Mouse (Mus musculus) liver, embryonic 14.5 days (tissue): ENCODE measurements at regions not wholly inside any gene's neighbourhood (a gene's known extent, or its start where the extent isn't known, plus 50 kb on each side); places are given as distances from the start of the nearest gene placed in this dataset.

Experiments used
- ATAC-seq: fragments of 200-750 bp; cut with Nextera tagmentation; 2 replicates; pipeline ENCODE4 v1.8.0; 2017; ENCODE audit warnings: moderate number of reproducible peaks, mild to moderate bottlenecking, moderate library complexity; ENCODE audit not compliant: insufficient read depth
- DNase-seq, 3 experiments: peaks; one replicate each; pipeline ENCODE4 v3.0.0-alpha.2; 2012 to 2013; ENCODE audit warnings: low read depth in 3 of 3, low spot score in 3 of 3
- H3K27ac ChIP-seq: fragments of 300-500 bp; sonication (generic); 2 replicates; pipeline ENCODE4 v1.5.1; 2014; ENCODE audit warnings: moderate library complexity, mild to moderate bottlenecking, control low read depth, inconsistent platforms
- H3K27me3 ChIP-seq: fragments of 300-500 bp; sonication (generic); 2 replicates; pipeline ENCODE4 v1.6.1; 2014; ENCODE audit warnings: mild to moderate bottlenecking, low read length, moderate library complexity; ENCODE audit not compliant: control insufficient read depth, insufficient read depth
- H3K36me3 ChIP-seq: fragments of 300-500 bp; sonication (generic); replicated peaks from 2 replicates; pipeline ENCODE4 v1.6.1; 2014; ENCODE audit warnings: low read depth; ENCODE audit not compliant: control insufficient read depth, insufficient read depth
- H3K4me1 ChIP-seq, 2 experiments: fragments of 200-500 bp in 1 of 2; fragments of 300-500 bp in 1 of 2; sonication (generic) in 1 of 2; replicated peaks; 2 replicates each; pipeline ENCODE4 v1.6.1; 2012 to 2014; ENCODE audit warnings: antibody characterized with exemption in 1 of 2, inconsistent platforms in 1 of 2, low read length in 1 of 2; ENCODE audit not compliant: control insufficient read depth in 2 of 2, insufficient read depth in 2 of 2
- H3K4me2 ChIP-seq: fragments of 300-500 bp; sonication (generic); 2 replicates; pipeline ENCODE4 v1.6.1; 2014; ENCODE audit warnings: low read depth, mild to moderate bottlenecking, control low read depth, moderate library complexity
- H3K4me3 ChIP-seq, 2 experiments: fragments of 200-500 bp in 1 of 2; fragments of 300-500 bp in 1 of 2; sonication (generic) in 1 of 2; 2 replicates each; pipeline ENCODE4 v1.5.1; 2012 to 2014; ENCODE audit warnings: low read depth in 2 of 2, low read length in 2 of 2, mild to moderate bottlenecking in 2 of 2, control low read depth in 1 of 2, inconsistent platforms in 1 of 2, moderate library complexity in 1 of 2; ENCODE audit not compliant: insufficient read depth in 1 of 2
- H3K9ac ChIP-seq: fragments of 300-500 bp; sonication (generic); replicated peaks from 2 replicates; pipeline ENCODE4 v1.6.1; 2014; ENCODE audit warnings: mild to moderate bottlenecking, control low read depth, moderate library complexity
- H3K9me3 ChIP-seq: fragments of 300-500 bp; sonication (generic); 2 replicates; pipeline ENCODE4 v1.6.1; 2016; ENCODE audit warnings: low read length, mixed read lengths; ENCODE audit not compliant: control insufficient read depth
- CTCF ChIP-seq: IDR thresholded peaks from 2 replicates; pipeline ENCODE4 v1.5.1; 2016; ENCODE audit warnings: antibody characterized with exemption, low read depth, control low read depth
- EP300 ChIP-seq: IDR thresholded peaks from 2 replicates; pipeline ENCODE4 v1.6.1; 2016; ENCODE audit warnings: antibody characterized with exemption, low read depth
- WGBS: fragments of 180-500 bp; shearing (Covaris S2); extraction: QIAGEN DNeasy Blood & Tissue Kit; methylation state at CpG from one replicate; pipeline ENCODE4 v1.1.7; 2014; ENCODE audit not compliant: insufficient replicate concordance; 5-methylcytosine and 5-hydroxymethylcytosine counted together

DNA sequence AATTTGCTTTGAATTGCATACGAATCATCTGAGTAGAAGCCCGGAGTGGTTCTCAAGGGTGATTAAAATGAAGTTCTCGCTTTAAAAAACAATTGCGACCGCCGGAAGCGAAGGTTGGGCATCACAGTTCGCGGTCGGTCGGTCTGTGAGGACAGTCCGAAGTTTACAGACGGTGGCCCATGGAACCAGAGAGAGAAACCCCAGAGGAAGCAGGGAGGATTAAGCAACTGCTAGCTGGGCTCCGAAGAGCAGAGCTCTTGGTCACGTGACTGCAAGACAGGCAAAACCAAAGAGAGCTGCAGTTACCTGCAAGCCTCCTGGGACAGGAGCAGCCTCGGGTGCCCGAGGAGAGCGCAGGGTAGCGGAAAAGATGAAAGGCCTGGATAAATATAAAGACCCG lies 1599.3 kb upstream of the Gulo start:
- H3K9ac ChIP-seq = no peak overlapping the region
- H3K4me3 ChIP-seq = no peak overlapping the region
- H3K27me3 ChIP-seq = no peaks in the 10 kb centered on the region
- no peak for TF ChIP-seq EP300
- no peak for TF ChIP-seq CTCF
- no peak for ATAC-seq
- no peak overlapping the region for H3K27ac ChIP-seq
- H3K4me1 ChIP-seq = 0 out of 4 replicates have a peak, but pooled peaks cover 0 to 2% of the 10 kb centered on the region in 2 experiments
- H3K9me3 ChIP-seq = no peaks in the 10 kb centered on the region
- peak overlapping the region; percentile 9; the same call in 1 of the 2 replicates for H3K4me2 ChIP-seq
- DNase-seq = peak in 2 of 3 experiments; percentile 3 to 9
- 19% methylated on average over 20 of the region's 20 CpGs for WGBS
- no peaks in the 10 kb centered on the region for H3K36me3 ChIP-seq

DNA sequence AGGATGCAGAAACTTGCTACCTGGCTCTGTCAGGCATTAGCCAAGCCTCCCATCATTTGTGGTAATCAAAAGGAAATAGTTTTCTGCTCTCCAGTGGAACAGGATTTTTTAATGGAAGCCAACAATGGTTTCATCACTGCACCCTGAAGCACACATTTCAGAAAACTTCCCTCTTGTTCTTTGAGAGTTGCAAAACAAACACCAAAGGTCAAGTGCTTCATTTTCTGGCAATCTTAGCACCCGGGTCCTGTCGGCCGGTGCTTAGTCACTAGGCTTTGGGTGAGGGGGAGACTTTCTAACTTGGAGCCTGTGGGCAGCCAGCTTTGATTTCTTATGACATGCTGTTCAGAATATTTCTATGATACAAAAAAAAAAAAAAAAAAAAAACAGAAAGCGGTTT lies 1594.0 kb upstream of the Gulo start:
- Histone ChIP-seq H3K9me3 (no peaks in the 10 kb centered on the region), H3K4me3 (no peak overlapping the region), H3K36me3 (no peaks in the 10 kb centered on the region), H3K4me2 (no peak overlapping the region), H3K27ac (no peak overlapping the region), H3K9ac (no peak overlapping the region), H3K4me1 (0 out of 4 replicates have a peak, but pooled peaks cover 0 to 1% of the 10 kb centered on the region in 2 experiments), H3K27me3 (no peaks in the 10 kb centered on the region)
- DNase-seq (no peak), ATAC-seq (no peak)
- WGBS = 62% methylated on average over 4 of the region's 4 CpGs
- TF ChIP-seq CTCF (no peak), EP300 (no peak)

DNA sequence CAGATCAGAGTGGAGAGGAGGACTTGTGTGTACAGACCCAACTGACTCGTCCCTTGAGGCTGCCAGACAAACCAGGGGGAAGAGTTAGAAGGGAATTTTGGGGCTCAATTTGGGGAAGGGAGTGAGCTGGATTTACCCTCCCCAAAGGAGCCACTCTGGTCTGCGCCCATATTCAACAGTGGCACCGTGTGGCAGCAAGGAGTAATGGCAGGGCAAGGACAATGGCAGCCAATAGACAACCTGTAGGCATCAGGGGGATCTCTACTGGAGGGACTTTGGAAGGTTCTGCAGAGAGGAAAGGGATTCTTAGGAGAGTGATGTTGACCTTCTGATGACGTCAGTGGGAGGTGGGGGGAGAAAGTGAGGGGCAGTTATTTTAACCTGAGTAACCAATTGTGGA lies 1590.7 kb upstream of the Gulo start:
- no peaks in the 10 kb centered on the region for H3K27me3 ChIP-seq
- no peak for DNase-seq
- WGBS = 13% methylated on average over 4 of the region's 4 CpGs

DNA sequence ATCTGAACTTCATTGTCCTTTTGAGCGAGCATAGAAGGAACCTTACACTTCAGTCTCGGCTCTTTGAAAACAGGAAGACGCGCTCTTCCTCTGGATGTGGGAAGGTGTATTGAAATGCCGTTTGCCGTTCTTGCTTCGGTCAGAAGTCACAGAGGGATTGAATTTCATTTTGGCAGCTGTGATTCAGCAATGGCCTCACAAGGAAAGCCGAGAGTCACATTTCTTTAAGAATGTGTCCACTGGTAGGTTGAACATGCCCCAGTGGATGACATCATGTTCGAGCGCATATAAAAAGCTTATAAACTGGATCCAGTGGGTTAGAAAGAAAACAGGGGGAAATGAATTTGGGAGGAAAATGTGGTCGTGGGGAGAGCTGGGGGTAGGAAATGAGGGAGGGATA lies 1579.6 kb upstream of the Gulo start:
- ATAC-seq (no peak), DNase-seq (no peak)
- H3K36me3 ChIP-seq = no peaks in the 10 kb centered on the region
- H3K4me1 ChIP-seq = 0 out of 4 replicates have a peak, but pooled peaks cover 0 to 2% of the 10 kb centered on the region in 2 experiments
- H3K27ac ChIP-seq = no peak overlapping the region
- H3K9ac ChIP-seq = no peak overlapping the region
- H3K9me3 ChIP-seq = no peaks in the 10 kb centered on the region
- no peak overlapping the region for H3K4me3 ChIP-seq
- WGBS = 58% methylated on average over 11 of the region's 11 CpGs
- no peaks in the 10 kb centered on the region for H3K27me3 ChIP-seq
- TF ChIP-seq EP300 = no peak
- no peak for TF ChIP-seq CTCF
- H3K4me2 ChIP-seq = no peak overlapping the region

More for the DNA sequence above, 1590.7 kb upstream of the Gulo start:
- TF ChIP-seq EP300 (no peak), CTCF (peak; percentile 66)
- Histone ChIP-seq H3K4me2 (no peak overlapping the region), H3K27ac (no peak overlapping the region), H3K4me1 (no peaks in the 10 kb centered on the region), H3K4me3 (no peak overlapping the region), H3K9me3 (no peaks in the 10 kb centered on the region), H3K9ac (no peak overlapping the region), H3K36me3 (no peaks in the 10 kb centered on the region)
- ATAC-seq = no peak

DNA sequence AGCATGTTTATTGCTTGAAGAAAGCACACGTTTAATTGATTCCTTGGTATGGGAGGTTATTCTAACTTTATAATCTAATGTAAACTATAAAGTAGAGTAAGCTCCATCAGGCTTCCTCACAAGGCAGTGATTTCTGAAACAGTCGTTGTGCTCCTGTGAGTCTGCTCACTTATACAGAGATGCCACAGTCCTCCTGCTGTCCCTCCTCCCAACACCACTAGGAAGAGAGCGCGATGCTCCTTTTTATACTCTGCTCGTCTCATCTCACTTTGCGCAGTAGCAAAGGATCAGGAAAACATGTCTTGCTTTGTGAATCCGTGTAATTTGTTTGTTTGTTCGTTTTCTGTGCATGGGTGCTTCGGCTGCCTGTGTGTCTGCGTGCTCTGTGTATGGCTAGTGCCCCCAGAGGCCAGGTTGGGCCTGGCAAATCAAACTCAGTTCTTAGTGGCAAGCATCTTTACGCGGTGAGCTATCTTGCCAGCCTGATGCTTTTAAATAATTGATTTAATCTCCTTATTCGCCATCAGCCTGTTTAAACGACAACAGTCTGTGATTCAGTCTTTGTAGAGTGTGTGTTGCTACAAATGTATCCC lies 1575.5 kb upstream of the Gulo start:
- Histone ChIP-seq H3K4me2 (no peak overlapping the region), H3K27me3 (no peaks in the 10 kb centered on the region), H3K4me1 (no peaks in the 10 kb centered on the region), H3K9me3 (no peaks in the 10 kb centered on the region), H3K27ac (no peak overlapping the region), H3K36me3 (no peaks in the 10 kb centered on the region), H3K9ac (no peak overlapping the region), H3K4me3 (no peak overlapping the region)
- DNase-seq = no peak
- 53% methylated on average over 14 of the region's 14 CpGs for WGBS
- no peak for ATAC-seq
- TF ChIP-seq CTCF (no peak), EP300 (no peak)
